Comparison of ENCODE assay signal across 8 mouse cellular contexts in the genomic region with DNA sequence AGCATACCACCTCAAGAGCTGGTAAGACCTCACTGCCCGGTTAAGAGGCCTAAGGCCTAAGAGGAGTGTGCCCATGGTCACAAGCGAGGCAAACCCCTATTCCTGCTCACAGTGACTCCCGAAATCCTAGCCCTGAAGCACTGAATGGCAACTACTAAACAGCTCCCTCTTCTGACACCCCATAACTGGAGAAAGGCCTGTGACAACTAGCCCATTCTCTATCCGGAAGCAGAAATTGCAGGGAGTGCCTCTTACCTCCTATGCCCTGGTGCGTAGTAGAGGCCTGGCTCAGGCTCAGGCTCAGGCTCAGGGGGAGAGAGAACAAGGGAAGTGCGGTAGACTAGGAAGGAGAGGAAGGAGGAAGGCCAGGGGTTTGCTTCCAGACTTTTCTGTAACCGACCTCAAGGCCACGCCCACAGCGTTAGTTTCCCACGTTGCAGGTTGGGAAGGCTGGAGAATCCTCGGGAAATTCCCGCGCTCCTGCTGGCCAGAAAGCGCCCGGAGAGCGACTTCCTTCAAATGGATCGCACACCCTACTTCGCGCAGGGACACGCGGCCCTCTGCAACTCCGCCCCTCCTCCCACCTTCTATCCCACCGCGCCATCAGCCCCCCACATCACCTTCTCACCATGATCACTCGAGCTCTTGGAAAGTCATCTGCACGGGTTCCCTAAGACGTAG. TPM values are rescaled to one million over a fixed set of nuclear protein-coding genes. Genes with fewer than 3 reads are reported as not detected.
DNase-seq lines count a peak whose midpoint lies in the region; ATAC-seq and TF ChIP-seq lines count a peak whose summit lies in the region.

No protein-coding gene starts in this region.

- H3K27ac ChIP-seq in spleen, adult 2 months (ENCODE audit: insufficient read depth, low read length) = 0 out of 2 replicates have a peak overlapping the region, but pooled peaks have one; percentile 5
- peak overlapping the region; percentile 73; the same call in 1 of the 2 replicates for H3K27ac ChIP-seq in forebrain, embryonic 10.5 days
- no peak overlapping the region for H3K27ac ChIP-seq in intestine, embryonic 15.5 days
- H3K27ac ChIP-seq in lung, postnatal 0 days (ENCODE audit: low read length) = no peak overlapping the region
- H3K27ac ChIP-seq in stomach, embryonic 14.5 days (ENCODE audit: low read length) = no peak overlapping the region

- H3K4me3 ChIP-seq in spleen, adult 2 months (ENCODE audit: extremely low read depth, insufficient read depth, insufficient read length) = peak overlapping the region; percentile 58; the same call in 1 of the 2 replicates
- peak overlapping the region; percentile 61 for H3K4me3 ChIP-seq in forebrain, embryonic 10.5 days
- peak overlapping the region; percentile 53 for H3K4me3 ChIP-seq in intestine, embryonic 15.5 days (replicated peaks)
- H3K4me3 ChIP-seq in lung, postnatal 0 days (ENCODE audit: low read depth, low read length) = peak overlapping the region; percentile 41
- peak overlapping the region; percentile 47 for H3K4me3 ChIP-seq in stomach, embryonic 14.5 days (ENCODE audit: low read depth, low read length)

- H3K36me3 ChIP-seq in spleen, adult 2 months (ENCODE audit: control insufficient read depth, insufficient read depth, low read length) = no peaks in the 10 kb centered on the region
- no peaks in the 10 kb centered on the region for H3K36me3 ChIP-seq in forebrain, embryonic 10.5 days (replicated peaks)
- H3K36me3 ChIP-seq in intestine, embryonic 15.5 days = no peaks in the 10 kb centered on the region
- H3K36me3 ChIP-seq in lung, postnatal 0 days (ENCODE audit: insufficient read depth, low read length) = no peaks in the 10 kb centered on the region
- no peaks in the 10 kb centered on the region for H3K36me3 ChIP-seq in stomach, embryonic 14.5 days (ENCODE audit: control insufficient read depth, insufficient read depth, low read length)

- H3K9ac ChIP-seq in intestine, embryonic 15.5 days = peak overlapping the region; percentile 59; the same call in 1 of the 2 replicates
- no peak overlapping the region for H3K9ac ChIP-seq in lung, postnatal 0 days (replicated peaks; ENCODE audit: low read depth)
- H3K9ac ChIP-seq in stomach, embryonic 14.5 days (replicated peaks; ENCODE audit: low read depth, low read length) = no peak overlapping the region

- H3K9me3 ChIP-seq in forebrain, embryonic 10.5 days = no peaks in the 10 kb centered on the region
- H3K9me3 ChIP-seq in intestine, embryonic 15.5 days = no peaks in the 10 kb centered on the region
- H3K9me3 ChIP-seq in lung, postnatal 0 days (ENCODE audit: low read length) = no peaks in the 10 kb centered on the region
- no peaks in the 10 kb centered on the region for H3K9me3 ChIP-seq in stomach, embryonic 14.5 days (ENCODE audit: control insufficient read depth, low read depth, low read length)

- no peak for ATAC-seq in intestine, embryonic 15.5 days
- ATAC-seq in lung, postnatal 0 days = peak; percentile 2; the same call in 1 of the 2 replicates
- no peak for ATAC-seq in stomach, embryonic 14.5 days (ENCODE audit: insufficient number of reproducible peaks, insufficient read depth, low FRiP score, low read depth)

- no peak for DNase-seq in spleen, adult 2 months (ENCODE audit: low read depth in 1 of 2, low spot score in 2 of 2)
- DNase-seq in spleen, postnatal 4 days (ENCODE audit: low spot score in 2 of 2) = no peak
- DNase-seq in forebrain, embryonic 10.5 days (ENCODE audit: extremely low spot score, low spot score) = peak; percentile 24
- peak; percentile 21 for DNase-seq in lung, postnatal 0 days (ENCODE audit: low spot score)
- DNase-seq in B cell, adult 2 months = no peak
- DNase-seq in spleen, postnatal 36 days (ENCODE audit: low spot score in 2 of 2) = no peak

- H3K4me2 ChIP-seq in intestine, embryonic 15.5 days (replicated peaks) = peak overlapping the region; percentile 92
- H3K4me2 ChIP-seq in lung, postnatal 0 days (replicated peaks; ENCODE audit: low read depth, low read length) = peak overlapping the region; percentile 78
- H3K4me2 ChIP-seq in stomach, embryonic 14.5 days (replicated peaks; ENCODE audit: low read depth, low read length) = peak overlapping the region; percentile 96

- TF ChIP-seq CTCF in spleen, adult 2 months (IDR thresholded peaks at IDR 0.05; ENCODE audit: extremely low read depth, insufficient read depth, insufficient read length, insufficient replicate concordance) = no peak
- TF ChIP-seq CTCF in lung, postnatal 0 days (IDR thresholded peaks at IDR 0.05) = no peak

- peaks cover 5% of the 10 kb centered on the region for H3K4me1 ChIP-seq in spleen, adult 2 months (ENCODE audit: control insufficient read depth, insufficient read depth, insufficient read length)
- peaks cover 23% of the 10 kb centered on the region for H3K4me1 ChIP-seq in forebrain, embryonic 10.5 days
- H3K4me1 ChIP-seq in intestine, embryonic 15.5 days (replicated peaks) = peaks cover 32% of the 10 kb centered on the region
- peaks cover 10% of the 10 kb centered on the region; the same call in 1 of the 2 replicates for H3K4me1 ChIP-seq in lung, postnatal 0 days (ENCODE audit: insufficient read depth, low read depth, low read length)
- H3K4me1 ChIP-seq in stomach, embryonic 14.5 days (ENCODE audit: control insufficient read depth, insufficient read depth, low read length) = no peaks in the 10 kb centered on the region

- TF ChIP-seq EP300 in lung, postnatal 0 days (IDR thresholded peaks at IDR 0.05) = no peak

- 16% methylated on average over 27 of the region's 27 CpGs for WGBS in spleen, adult 2 months
- WGBS in forebrain, embryonic 10.5 days = 12% methylated on average over 27 of the region's 27 CpGs
- WGBS in intestine, embryonic 15.5 days = 14% methylated on average over 27 of the region's 27 CpGs
- WGBS in lung, postnatal 0 days = 14% methylated on average over 27 of the region's 27 CpGs
- WGBS in stomach, embryonic 14.5 days = 13% methylated on average over 27 of the region's 27 CpGs

- H3K27me3 ChIP-seq in spleen, adult 2 months (ENCODE audit: control insufficient read depth, insufficient read depth, low read length) = peaks cover 13% of the 10 kb centered on the region
- H3K27me3 ChIP-seq in forebrain, embryonic 10.5 days (ENCODE audit: poor library complexity, severe bottlenecking) = peaks cover 87% of the 10 kb centered on the region
- peaks cover 40% of the 10 kb centered on the region for H3K27me3 ChIP-seq in intestine, embryonic 15.5 days (replicated peaks)
- peaks cover 27% of the 10 kb centered on the region for H3K27me3 ChIP-seq in lung, postnatal 0 days (replicated peaks; ENCODE audit: insufficient read depth, low read length)
- peaks cover 39% of the 10 kb centered on the region for H3K27me3 ChIP-seq in stomach, embryonic 14.5 days (ENCODE audit: control insufficient read depth, insufficient read depth, low read length)

- TF ChIP-seq POLR2A in spleen, adult 2 months (IDR thresholded peaks at IDR 0.05; ENCODE audit: low read depth, low read length) = no peak

RNA-seq across cellular contexts. Expression of gene Lyzl4, which starts 0.5 kb away (rescaled TPM):
- 0.11 TPM in 1 of 2 replicates, not detected in the other for polyA plus RNA-seq in spleen, adult 2 months (2012; rRNA removed)
- polyA plus RNA-seq in forebrain, embryonic 10.5 days (2016; fragmentation: Nextera tagmentation; extraction: Ambion mirVana) = not detected in 2 replicates
- not detected in 2 replicates for polyA plus RNA-seq in intestine, embryonic 15.5 days (2015; fragmentation: Nextera tagmentation; extraction: Ambion mirVana)
- not detected in 2 replicates for polyA plus RNA-seq in lung, postnatal 0 days (2015; fragmentation: Nextera tagmentation; extraction: Ambion mirVana)
- polyA plus RNA-seq in stomach, embryonic 14.5 days (2014; fragmentation: Nextera tagmentation; extraction: Ambion mirVana) = 0.55 TPM in 1 of 2 replicates, not detected in the other

RNA-seq across cellular contexts. Expression of gene Vipr1, which starts 1.1 kb away (rescaled TPM):
- 7.2 and 8.0 TPM in 2 replicates for polyA plus RNA-seq in spleen, adult 2 months (2012; rRNA removed)
- polyA plus RNA-seq in forebrain, embryonic 10.5 days (2016; fragmentation: Nextera tagmentation; extraction: Ambion mirVana) = 0.27 and 0.33 TPM in 2 replicates
- 6.1 and 7.0 TPM in 2 replicates for polyA plus RNA-seq in intestine, embryonic 15.5 days (2015; fragmentation: Nextera tagmentation; extraction: Ambion mirVana)
- polyA plus RNA-seq in lung, postnatal 0 days (2015; fragmentation: Nextera tagmentation; extraction: Ambion mirVana) = 0.20 and 0.29 TPM in 2 replicates
- 0.29 and 0.46 TPM in 2 replicates for polyA plus RNA-seq in stomach, embryonic 14.5 days (2014; fragmentation: Nextera tagmentation; extraction: Ambion mirVana)

Comparison
In these comparisons a context has a peak if more than half of its experiments do, and no peak if none do; other contexts are left out.
1. DNase-seq: peak in forebrain, embryonic 10.5 days (single experiment) and lung, postnatal 0 days (single experiment); none in spleen, adult 2 months (0 of 2), spleen, postnatal 4 days (0 of 2), B cell, adult 2 months (0 of 2) and spleen, postnatal 36 days (0 of 2).
2. H3K27ac ChIP-seq: peak in spleen, adult 2 months (single experiment) and forebrain, embryonic 10.5 days (single experiment); none in intestine, embryonic 15.5 days (single experiment), lung, postnatal 0 days (single experiment) and stomach, embryonic 14.5 days (single experiment).
3. Peak in every context shown above with its lines, with median percentiles within 50 percentile points of each other: H3K4me3 ChIP-seq and H3K4me2 ChIP-seq.